Mouse (Mus musculus) MEL (cell line): ENCODE data around the gene Vmn1r79. TPM values are rescaled to one million over a fixed set of nuclear protein-coding genes. Genes with fewer than 3 reads are reported as not detected.

Source experiments
- DNase-seq: peaks from one replicate; pipeline ENCODE4 v3.0.0; 2011; ENCODE audit warnings: low read depth, low spot score
- H3K27ac ChIP-seq: 2 replicates; pipeline ENCODE4 v1.5.1; 2012; ENCODE audit warnings: low read depth, mild to moderate bottlenecking, control low read depth, low read length, moderate library complexity; ENCODE audit not compliant: control insufficient read depth
- H3K27me3 ChIP-seq, 2 experiments: fragments of 150-350 bp in 1 of 2; sonication (generic) in 1 of 2; 2 replicates each; pipeline ENCODE4 v1.6.1; 2012; ENCODE audit warnings: low read length in 2 of 2, mild to moderate bottlenecking in 2 of 2, improper control_type of control experiment in 1 of 2, moderate library complexity in 1 of 2; ENCODE audit not compliant: insufficient read depth in 2 of 2, control insufficient read depth in 1 of 2
- H3K36me3 ChIP-seq, 2 experiments: 2 replicates each; pipeline ENCODE4 v1.6.1; 2012 to 2014; ENCODE audit warnings: low read length in 2 of 2, improper control_type of control experiment in 1 of 2, inconsistent platforms in 1 of 2, mild to moderate bottlenecking in 1 of 2; ENCODE audit not compliant: insufficient read depth in 2 of 2, control insufficient read depth in 1 of 2
- H3K4me1 ChIP-seq, 2 experiments: fragments of 150-350 bp in 1 of 2; sonication (generic) in 1 of 2; 2 replicates each; pipeline ENCODE4 v1.6.1; 2012; ENCODE audit warnings: low read length in 2 of 2, improper control_type of control experiment in 1 of 2, mild to moderate bottlenecking in 1 of 2; ENCODE audit not compliant: insufficient read depth in 2 of 2, control insufficient read depth in 1 of 2
- H3K4me3 ChIP-seq, 2 experiments: fragments of 150-350 bp in 1 of 2; sonication (generic) in 1 of 2; 2 replicates each; pipeline ENCODE4 v1.5.1; 2012; ENCODE audit warnings: low read depth in 2 of 2, low read length in 2 of 2, mild to moderate bottlenecking in 2 of 2, moderate library complexity in 2 of 2, control low read depth in 1 of 2, improper control_type of control experiment in 1 of 2; ENCODE audit not compliant: control insufficient read depth in 1 of 2, insufficient read depth in 1 of 2
- H3K79me2 ChIP-seq: 2 replicates; pipeline ENCODE4 v1.6.1; 2012; ENCODE audit warnings: mild to moderate bottlenecking, low read length, moderate library complexity; ENCODE audit not compliant: control insufficient read depth, poor library complexity, insufficient read depth
- H3K9ac ChIP-seq: 2 replicates; pipeline ENCODE4 v1.6.1; 2012; ENCODE audit warnings: low read depth, mild to moderate bottlenecking, control low read depth, low read length, moderate library complexity; ENCODE audit not compliant: control insufficient read depth, poor library complexity, severe bottlenecking
- H3K9me3 ChIP-seq: fragments of 150-350 bp; sonication (generic); replicated peaks from 2 replicates; pipeline ENCODE4 v1.6.1; 2012; ENCODE audit warnings: mild to moderate bottlenecking, low read length, improper control_type of control experiment, moderate library complexity; ENCODE audit not compliant: insufficient read depth
- CHD2 ChIP-seq: IDR thresholded peaks from 2 replicates; pipeline ENCODE4 v1.6.1; 2011; ENCODE audit warnings: low read length, improper control_type of control experiment
- CTCF ChIP-seq, 3 experiments: IDR thresholded peaks in 2 of 3; conservative IDR thresholded peaks in 1 of 3; 2 replicates each; pipeline ENCODE4 v1.5.1; 2011 to 2012; ENCODE audit warnings: low read length in 3 of 3, low read depth in 2 of 3, mild to moderate bottlenecking in 2 of 3, improper control_type of control experiment in 1 of 3, inconsistent platforms in 1 of 3, mixed read lengths in 1 of 3, moderate library complexity in 1 of 3; ENCODE audit not compliant: control insufficient read depth in 1 of 3, insufficient read depth in 1 of 3, poor library complexity in 1 of 3, severe bottlenecking in 1 of 3
- E2F4 ChIP-seq: IDR thresholded peaks from 2 replicates; pipeline ENCODE4 v1.6.1; 2011; ENCODE audit warnings: low read depth, low read length, improper control_type of control experiment, borderline replicate concordance
- EP300 ChIP-seq, 2 experiments: IDR thresholded peaks; 2 replicates each; pipeline ENCODE4 v1.6.1; 2011; ENCODE audit warnings: improper control_type of control experiment in 2 of 2, low read length in 2 of 2, low read depth in 1 of 2, mild to moderate bottlenecking in 1 of 2
- GABPA ChIP-seq: IDR thresholded peaks from 2 replicates; pipeline ENCODE4 v1.6.1; 2012; ENCODE audit warnings: low read depth, mild to moderate bottlenecking, inconsistent platforms, low read length, improper control_type of control experiment, moderate library complexity
- HCFC1 ChIP-seq: IDR thresholded peaks from 2 replicates; pipeline ENCODE4 v1.6.1; 2012; ENCODE audit warnings: low read depth, mild to moderate bottlenecking, inconsistent platforms, low read length, improper control_type of control experiment, moderate library complexity
- JUND ChIP-seq: IDR thresholded peaks from 2 replicates; pipeline ENCODE4 v1.6.1; 2011; ENCODE audit warnings: low read depth, mild to moderate bottlenecking, improper control_type of control experiment, low read length
- KAT2A ChIP-seq: conservative IDR thresholded peaks from 2 replicates; pipeline ENCODE4 v1.6.1; 2012; ENCODE audit warnings: low read depth, low read length, improper control_type of control experiment, inconsistent platforms
- MAFK ChIP-seq: IDR thresholded peaks from 2 replicates; pipeline ENCODE4 v1.6.1; 2011; ENCODE audit warnings: low read depth, mild to moderate bottlenecking, low read length, improper control_type of control experiment, borderline replicate concordance
- MEF2A ChIP-seq: IDR thresholded peaks from 2 replicates; pipeline ENCODE4 v1.6.1; 2014; ENCODE audit warnings: low read depth, mild to moderate bottlenecking, inconsistent platforms, low read length, improper control_type of control experiment; ENCODE audit not compliant: poor library complexity, insufficient replicate concordance, severe bottlenecking; ENCODE audit errors: extremely low read depth
- MYB ChIP-seq: IDR thresholded peaks from 2 replicates; pipeline ENCODE4 v1.6.1; 2011; ENCODE audit warnings: mild to moderate bottlenecking, low read depth, low read length, improper control_type of control experiment
- MYC ChIP-seq: IDR thresholded peaks from 2 replicates; pipeline ENCODE4 v1.6.1; 2011; ENCODE audit warnings: low read depth, mild to moderate bottlenecking, low read length, improper control_type of control experiment, moderate library complexity
- POLR2A ChIP-seq, 2 experiments: IDR thresholded peaks; 2 replicates each; pipeline ENCODE4 v1.6.1; 2011 to 2012; ENCODE audit warnings: low read length in 2 of 2, mild to moderate bottlenecking in 2 of 2, control low read depth in 1 of 2, improper control_type of control experiment in 1 of 2, low read depth in 1 of 2, moderate library complexity in 1 of 2; ENCODE audit not compliant: control insufficient read depth in 1 of 2, insufficient read depth in 1 of 2, poor library complexity in 1 of 2
- RAD21 ChIP-seq: IDR thresholded peaks from 2 replicates; pipeline ENCODE4 v1.6.1; 2011; ENCODE audit warnings: mild to moderate bottlenecking, low read depth, low read length, improper control_type of control experiment
- SIN3A ChIP-seq: IDR thresholded peaks from 2 replicates; pipeline ENCODE4 v1.6.1; 2012; ENCODE audit warnings: low read length, improper control_type of control experiment, inconsistent platforms
- SMC3 ChIP-seq: IDR thresholded peaks from 2 replicates; pipeline ENCODE4 v1.6.1; 2011; ENCODE audit warnings: low read depth, low read length, improper control_type of control experiment
- TBP ChIP-seq: IDR thresholded peaks from 2 replicates; pipeline ENCODE4 v1.8.0; 2011; ENCODE audit warnings: low read depth, low read length, improper control_type of control experiment
- USF1 ChIP-seq: IDR thresholded peaks from 2 replicates; pipeline ENCODE4 v1.6.1; 2014; ENCODE audit warnings: low read depth, mild to moderate bottlenecking, inconsistent platforms, low read length, improper control_type of control experiment, moderate library complexity
- ZC3H11A ChIP-seq: IDR thresholded peaks from 2 replicates; pipeline ENCODE4 v1.6.1; 2012; ENCODE audit warnings: low read depth, mild to moderate bottlenecking, inconsistent platforms, low read length, improper control_type of control experiment
- ZMIZ1 ChIP-seq: IDR thresholded peaks from 2 replicates; pipeline ENCODE4 v1.6.1; 2012; ENCODE audit warnings: low read depth, mild to moderate bottlenecking, inconsistent platforms, low read length, improper control_type of control experiment, moderate library complexity
- ZNF384 ChIP-seq: IDR thresholded peaks from 2 replicates; pipeline ENCODE4 v1.6.1; 2012; ENCODE audit warnings: low read depth, mild to moderate bottlenecking, inconsistent platforms, low read length, improper control_type of control experiment
- polyA plus RNA-seq, 2 experiments: library from polyadenylated mRNA; stranded (reverse) in 1 of 2; unstranded in 1 of 2; fragments of >175 nt in 1 of 2; fragments of >200 nt in 1 of 2; gene quantifications; 2 replicates each; pipeline versions ENCODE4 v1.2.1 to v1.2.4; 2012; ENCODE audit warnings: low replicate concordance in 2 of 2, low read depth in 1 of 2; ENCODE audit not compliant: insufficient read length in 2 of 2, insufficient read depth in 1 of 2, missing spikeins in 1 of 2
- total RNA-seq: library from RNA; depleted of rRNA; stranded (reverse); fragments of 300-350 nt; gene quantifications from 2 replicates; pipeline ENCODE4 v1.2.3, GENCODE M21; 2012; rRNA removed

The Vmn1r79 gene
- total and polyA plus RNA-seq, 3 experiments = not detected

GRCm38 (mm10) chr7:12188986-12189385 lies 17.9 kb downstream of the Vmn1r79 start, which contains the start of gene Vmn1r80:
Gene Vmn1r80, plus strand, starts transcription at chr7:12189286.
- DNase-seq = no peak
- Histone ChIP-seq H3K4me3 (no peak within 1 kb of the TSS), H3K36me3 (no peaks in the 10 kb centered on the region), H3K79me2 (no peaks in the 10 kb centered on the region), H3K4me1 (no peaks in the 10 kb centered on the region), H3K27ac (no peak within 1 kb of the TSS), H3K9ac (no peak within 1 kb of the TSS), H3K27me3 (no peaks in the 10 kb centered on the region), H3K9me3 (no peaks in the 10 kb centered on the region)
- TF ChIP-seq HCFC1 = no peak
- TF ChIP-seq EP300 (IDR thresholded peaks at IDR 0.05; ENCODE audit: low read depth in 1 of 2, low read length in 2 of 2) = no peak
- no peak for TF ChIP-seq ZMIZ1
- no peak for TF ChIP-seq ZNF384
- TF ChIP-seq JUND = no peak
- TF ChIP-seq ZC3H11A = no peak
- TF ChIP-seq KAT2A = no peak
- no peak for TF ChIP-seq MYC
- TF ChIP-seq CHD2 = no peak
- TF ChIP-seq MYB = no peak
- no peak for TF ChIP-seq USF1
- TF ChIP-seq MAFK = no peak
- TF ChIP-seq CTCF (IDR thresholded peaks at IDR 0.05 in 2 of 3, conservative IDR thresholded peaks at IDR 0.05 in 1 of 3; ENCODE audit: control insufficient read depth in 1 of 3, insufficient read depth in 1 of 3, low read depth in 2 of 3, low read length in 3 of 3, poor library complexity in 1 of 3, severe bottlenecking in 1 of 3) = no peak
- no peak for TF ChIP-seq MEF2A
- TF ChIP-seq SIN3A = no peak

- Histone ChIP-seq H3K4me3 (no peak overlapping the region), H3K36me3 (no peaks in the 10 kb centered on the region), H3K27me3 (no peaks in the 10 kb centered on the region), H3K9ac (no peak overlapping the region), H3K4me1 (no peaks in the 10 kb centered on the region), H3K79me2 (no peaks in the 10 kb centered on the region), H3K27ac (no peak overlapping the region), H3K9me3 (no peaks in the 10 kb centered on the region)
- TF ChIP-seq ZMIZ1 (no peak), SMC3 (no peak), MYC (no peak), TBP (no peak), E2F4 (no peak), ZC3H11A (no peak), MYB (no peak), RAD21 (no peak), GABPA (no peak), JUND (no peak), POLR2A (IDR thresholded peaks at IDR 0.05; ENCODE audit: control insufficient read depth in 1 of 2, insufficient read depth in 1 of 2, low read depth in 1 of 2, low read length in 2 of 2, poor library complexity in 1 of 2) (no peak), SIN3A (no peak)
- DNase-seq = no peak
These were observed 33.1 kb downstream of the Vmn1r79 start for GRCm38 (mm10) chr7:12204141-12204540.

Other genes starting within 250 kb of the Vmn1r79 start
- not detected in 2 replicates for gene Vmn1r76, start 233.1 kb upstream of the Vmn1r79 start, total RNA-seq
- gene Vmn1r76, start 233.1 kb upstream of the Vmn1r79 start, polyA plus RNA-seq = not detected
- not detected in 2 replicates for gene Vmn1r77, start 134.5 kb upstream of the Vmn1r79 start, total RNA-seq
- gene Vmn1r77, start 134.5 kb upstream of the Vmn1r79 start, polyA plus RNA-seq = not detected
- gene Vmn1r78, start 21.0 kb upstream of the Vmn1r79 start, total RNA-seq = not detected in 2 replicates
- gene Vmn1r78, start 21.0 kb upstream of the Vmn1r79 start, polyA plus RNA-seq = not detected
- not detected in 2 replicates for gene Vmn1r80, start 18.0 kb downstream of the Vmn1r79 start, total RNA-seq
- gene Vmn1r80, start 18.0 kb downstream of the Vmn1r79 start, polyA plus RNA-seq = not detected
- not detected in 2 replicates for gene Vmn1r81, start 97.0 kb downstream of the Vmn1r79 start, total RNA-seq
- not detected for gene Vmn1r81, start 97.0 kb downstream of the Vmn1r79 start, polyA plus RNA-seq
- not detected in 2 replicates for gene Vmn1r82, start 129.2 kb downstream of the Vmn1r79 start, total RNA-seq
- not detected for gene Vmn1r82, start 129.2 kb downstream of the Vmn1r79 start, polyA plus RNA-seq
- gene Vmn1r83, start 158.2 kb downstream of the Vmn1r79 start, total RNA-seq = not detected in 2 replicates
- not detected for gene Vmn1r83, start 158.2 kb downstream of the Vmn1r79 start, polyA plus RNA-seq
- not detected in 2 replicates for gene Vmn1r84, start 198.0 kb downstream of the Vmn1r79 start, total RNA-seq
- not detected for gene Vmn1r84, start 198.0 kb downstream of the Vmn1r79 start, polyA plus RNA-seq